Mouse (Mus musculus) heart, adult 2 months (tissue): ENCODE measurements at regions not wholly inside any gene's neighbourhood (a gene's known extent, or its start where the extent isn't known, plus 50 kb on each side); places are given as distances from the start of the nearest gene placed in this dataset.

Experiments used
- CTCF ChIP-seq: fragments of 200-600 bp; IDR thresholded peaks from 2 replicates; pipeline ENCODE4 v1.8.1; 2022; ENCODE audit warnings: antibody characterized with exemption, mild to moderate bottlenecking, moderate library complexity
- EP300 ChIP-seq: fragments of 200-500 bp; IDR thresholded peaks from 2 replicates; pipeline ENCODE4 v1.6.1; 2011; ENCODE audit warnings: low read depth, low read length, control low read depth; ENCODE audit not compliant: insufficient read depth
- POLR2A ChIP-seq: fragments of 200-500 bp; IDR thresholded peaks from 2 replicates; pipeline ENCODE4 v1.6.1; 2011; ENCODE audit warnings: mild to moderate bottlenecking, low read depth, low read length, control low read depth; ENCODE audit not compliant: insufficient read depth

DNA sequence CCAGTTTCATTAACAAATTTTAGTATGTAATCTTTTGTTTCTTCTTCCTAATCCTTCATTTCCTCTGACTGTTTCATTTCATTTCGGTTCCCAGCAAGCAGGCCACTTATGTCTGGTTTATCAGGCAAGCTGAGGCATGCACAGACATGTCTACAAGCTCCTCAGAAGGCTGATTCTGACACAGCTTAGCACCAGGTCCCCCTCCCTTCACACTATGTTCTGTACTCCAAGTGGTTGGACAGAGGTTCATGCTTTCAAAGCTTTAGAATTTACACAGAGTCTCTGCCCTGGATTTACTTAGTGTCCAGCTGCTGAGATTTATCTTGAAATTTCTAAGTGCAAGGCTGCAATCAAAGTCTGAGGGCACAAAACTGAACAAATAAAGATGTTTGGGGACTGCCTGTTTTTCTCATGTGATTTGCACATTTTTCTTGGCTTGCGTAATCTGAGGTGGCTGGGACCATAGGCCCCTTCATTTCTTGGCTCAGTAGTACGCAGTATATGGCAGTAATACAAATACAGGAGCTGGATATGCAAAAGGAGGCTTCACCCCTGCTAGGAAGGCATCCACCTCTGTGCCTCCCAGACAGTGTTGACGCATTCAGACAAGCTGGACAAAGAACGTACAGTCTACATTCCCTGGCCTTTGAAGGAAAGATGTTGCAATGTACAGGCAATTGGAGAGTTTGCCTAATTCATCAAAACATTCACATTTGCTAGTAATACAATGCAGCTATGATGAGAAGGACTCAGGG, 222.7 kb upstream of the Pappa start:
- TF ChIP-seq CTCF (no peak), POLR2A (no peak), EP300 (no peak)
